Mouse (Mus musculus) midbrain, embryonic 15.5 days (tissue): ENCODE measurements around the gene Efcab8. TPM values are rescaled to one million over a fixed set of nuclear protein-coding genes. Genes with fewer than 3 reads are reported as not detected.

ENCODE experiments used
- ATAC-seq: fragments of 200-750 bp; cut with Nextera tagmentation; replicated peaks from 2 replicates; pipeline ENCODE4 v1.8.0; 2017; ENCODE audit warnings: moderate TSS enrichment
- H3K27ac ChIP-seq: fragments of 300-500 bp; sonication (generic); 2 replicates; pipeline ENCODE4 v1.5.1; 2015; ENCODE audit warnings: mild to moderate bottlenecking, inconsistent platforms
- H3K27me3 ChIP-seq: fragments of 300-500 bp; sonication (generic); replicated peaks from 2 replicates; pipeline ENCODE4 v1.6.1; 2015; ENCODE audit warnings: inconsistent platforms
- H3K36me3 ChIP-seq: fragments of 300-500 bp; sonication (generic); replicated peaks from 2 replicates; pipeline ENCODE4 v1.6.1; 2015; ENCODE audit warnings: inconsistent platforms
- H3K4me1 ChIP-seq: fragments of 300-500 bp; sonication (generic); 2 replicates; pipeline ENCODE4 v1.6.1; 2015; ENCODE audit warnings: inconsistent platforms
- H3K4me2 ChIP-seq: fragments of 300-500 bp; sonication (generic); 2 replicates; pipeline ENCODE4 v1.6.1; 2015; ENCODE audit warnings: inconsistent platforms, mild to moderate bottlenecking, moderate library complexity
- H3K4me3 ChIP-seq: fragments of 300-500 bp; sonication (generic); 2 replicates; pipeline ENCODE4 v1.5.1; 2015; ENCODE audit warnings: mild to moderate bottlenecking, inconsistent platforms
- H3K9ac ChIP-seq: fragments of 300-500 bp; sonication (generic); 2 replicates; pipeline ENCODE4 v1.6.1; 2015; ENCODE audit warnings: mild to moderate bottlenecking, inconsistent platforms
- H3K9me3 ChIP-seq: fragments of 300-500 bp; sonication (generic); 2 replicates; pipeline ENCODE4 v1.6.1; 2016; ENCODE audit warnings: inconsistent platforms
- whole genome bisulfite sequencing: fragments of 180-500 bp; shearing (Covaris S2); methylation state at CpG from one replicate; pipeline ENCODE4 v1.1.7; 2015; ENCODE audit warnings: mixed read lengths; 5-methylcytosine and 5-hydroxymethylcytosine counted together
- polyA plus RNA-seq: library from polyadenylated mRNA; unstranded; fragments of >200 nt; fragmentation: Nextera tagmentation; extraction: Ambion mirVana; gene quantifications from 2 replicates; pipeline ENCODE4 v1.2.1, GENCODE M21; 2015

The Efcab8 gene
- 0.04 TPM in 2 replicates for polyA plus RNA-seq

DNA sequence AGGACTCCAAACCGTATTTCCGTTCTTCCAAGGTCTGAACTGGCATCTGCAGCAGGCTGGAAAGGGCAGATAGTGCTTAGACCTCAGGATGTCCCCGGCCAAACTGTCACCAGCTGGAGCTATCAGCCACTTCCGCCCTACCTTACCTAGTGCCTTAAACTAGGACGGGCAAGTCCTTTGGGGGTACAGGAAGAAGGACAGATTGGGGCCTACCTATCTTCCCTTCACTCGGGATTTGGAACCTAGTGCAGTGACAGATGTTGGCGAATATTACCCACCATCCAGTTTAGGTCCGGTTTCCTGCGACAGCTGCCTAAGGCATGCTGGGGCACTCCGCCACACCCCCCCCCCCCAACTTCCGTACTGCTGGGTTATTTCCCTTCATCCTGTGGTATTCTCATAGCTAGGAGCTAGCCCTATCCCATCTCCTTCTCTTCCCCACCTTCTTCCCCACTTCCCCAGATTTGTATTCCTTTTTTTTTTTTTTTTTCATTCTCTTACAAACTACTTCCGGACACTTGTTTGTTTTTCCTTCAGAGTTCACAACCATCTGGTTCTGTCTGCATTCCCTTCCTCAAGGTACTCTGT, at the start of gene Efcab8:
Gene Efcab8, plus strand, starts transcription at position 538 of the 588 bp plus-strand sequence.
- no peak for ATAC-seq
- Histone ChIP-seq H3K4me2 (peak within 1 kb of the TSS; percentile 54), H3K4me3 (peak within 1 kb of the TSS; percentile 29), H3K27ac (no peak within 1 kb of the TSS), H3K27me3 (no peaks in the 10 kb centered on the region), H3K9ac (no peak within 1 kb of the TSS), H3K36me3 (no peaks in the 10 kb centered on the region), H3K9me3 (no peaks in the 10 kb centered on the region), H3K4me1 (peaks cover 6% of the 10 kb centered on the region)
- WGBS, result 50% methylated on average over 12 of the region's 12 CpGs

- no peaks in the 10 kb centered on the region for H3K27me3 ChIP-seq
- H3K4me3 ChIP-seq, result no peak overlapping the region
- no peak overlapping the region for H3K9ac ChIP-seq
- H3K27ac ChIP-seq, result no peak overlapping the region
- H3K4me2 ChIP-seq, result no peak overlapping the region
- no peaks in the 10 kb centered on the region for H3K4me1 ChIP-seq
- WGBS, result 81% methylated on average over 4 of the region's 4 CpGs
- H3K36me3 ChIP-seq, result no peaks in the 10 kb centered on the region
- H3K9me3 ChIP-seq, result no peaks in the 10 kb centered on the region
- ATAC-seq, result no peak
These were observed 45.7 kb upstream of the Efcab8 start for GRCm38 (mm10) chr2:153734033-153734432.

DNA sequence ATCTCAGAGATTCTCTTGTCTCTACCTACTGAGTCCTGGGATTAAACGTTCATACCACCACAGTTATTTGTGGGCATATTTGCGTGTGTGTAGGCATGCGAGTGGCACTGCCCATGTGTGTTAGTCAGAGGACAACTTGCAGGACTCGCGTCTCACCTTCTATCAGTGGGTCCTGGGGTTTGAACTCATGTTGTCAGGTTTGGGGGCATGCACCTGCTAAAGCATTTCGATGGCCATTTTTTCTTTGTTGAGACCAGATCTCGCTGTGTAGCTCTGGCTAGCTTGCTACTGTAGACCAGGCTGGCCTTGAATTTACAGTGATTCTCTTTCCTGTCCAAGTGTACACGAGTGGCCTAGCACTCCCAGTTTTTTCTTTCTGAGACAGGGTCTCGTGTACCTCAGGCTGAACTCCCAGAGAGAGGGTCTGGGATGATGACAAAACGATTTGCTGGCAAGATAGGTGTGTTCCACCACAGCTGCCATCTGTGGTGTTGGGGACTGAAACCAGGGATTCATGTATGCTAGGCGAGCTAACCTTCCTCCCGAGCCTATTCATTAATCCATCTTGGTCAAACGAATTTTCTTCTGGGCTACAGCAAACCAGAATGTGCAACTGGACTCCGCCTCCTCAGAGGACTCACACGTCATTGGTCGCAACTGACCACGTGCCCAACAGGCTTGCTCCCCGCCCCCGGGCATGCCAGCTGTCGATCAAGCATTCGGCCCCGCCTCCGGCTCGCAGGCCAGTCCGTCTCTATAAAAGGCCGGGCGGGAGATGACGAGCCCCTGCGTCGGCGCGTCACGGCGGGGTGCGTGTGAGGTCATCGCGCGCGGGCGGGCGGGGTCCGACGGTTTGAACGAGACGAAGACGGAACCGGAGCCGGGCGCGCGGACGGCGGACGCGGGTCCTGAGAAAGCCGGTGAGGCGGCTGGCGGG, 39.0 kb upstream of the Efcab8 start, which contains the start of gene Mapre1:
Gene Mapre1, plus strand, starts transcription at position 775 of the 937 bp plus-strand sequence.
- Histone ChIP-seq H3K9me3 (no peaks in the 10 kb centered on the region), H3K27me3 (no peaks in the 10 kb centered on the region), H3K4me3 (peak within 1 kb of the TSS; percentile 61), H3K4me2 (peak within 1 kb of the TSS; percentile 65), H3K9ac (peak within 1 kb of the TSS; percentile 71), H3K27ac (peak within 1 kb of the TSS; percentile 92), H3K4me1 (peaks cover 37% of the 10 kb centered on the region), H3K36me3 (no peaks in the 10 kb centered on the region)
- 10% methylated on average over 58 of the region's 58 CpGs for WGBS
- peak; percentile 98 for ATAC-seq

GRCm38 (mm10) chr2:153741437-153742065, 38.2 kb upstream of the Efcab8 start:
- peak overlapping the region; percentile 71 for H3K9ac ChIP-seq
- peak overlapping the region; percentile 61 for H3K4me3 ChIP-seq
- no peaks in the 10 kb centered on the region for H3K36me3 ChIP-seq
- peak overlapping the region; percentile 92 for H3K27ac ChIP-seq
- no peaks in the 10 kb centered on the region for H3K9me3 ChIP-seq
- WGBS, result 2% methylated on average over 52 of the region's 56 CpGs
- H3K27me3 ChIP-seq, result no peaks in the 10 kb centered on the region
- H3K4me1 ChIP-seq, result peaks cover 41% of the 10 kb centered on the region
- H3K4me2 ChIP-seq, result peak overlapping the region; percentile 65
- peak; percentile 85 for ATAC-seq

GRCm38 (mm10) chr2:153747994-153748393, 31.7 kb upstream of the Efcab8 start:
- Histone ChIP-seq H3K9me3 (no peaks in the 10 kb centered on the region), H3K9ac (no peak overlapping the region), H3K4me1 (peaks cover 29% of the 10 kb centered on the region), H3K4me3 (no peak overlapping the region), H3K4me2 (no peak overlapping the region), H3K27me3 (no peaks in the 10 kb centered on the region), H3K27ac (no peak overlapping the region), H3K36me3 (no peaks in the 10 kb centered on the region)
- no peak for ATAC-seq

DNA sequence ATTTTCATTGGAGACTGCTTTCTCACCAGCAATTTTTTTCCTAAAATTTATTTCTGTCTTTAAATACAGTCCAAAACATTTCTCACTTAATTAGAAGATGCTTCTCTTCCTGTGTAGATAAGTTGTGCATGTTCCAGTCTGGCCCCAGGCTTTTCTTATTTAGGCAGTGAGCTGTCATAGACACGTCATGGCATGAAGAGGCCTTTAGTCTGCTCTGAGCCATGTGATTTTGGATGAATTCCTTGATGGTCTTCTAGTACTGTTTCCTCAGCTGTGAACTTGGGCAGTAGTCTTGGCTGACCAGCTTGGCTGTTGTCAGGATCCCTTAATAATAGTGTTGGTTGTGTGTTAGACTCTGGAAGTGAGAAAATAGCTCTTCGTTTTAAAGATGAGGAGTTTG, 29.4 kb upstream of the Efcab8 start:
- no peak for ATAC-seq
- no peak overlapping the region for H3K27ac ChIP-seq
- H3K4me1 ChIP-seq, result peaks cover 12% of the 10 kb centered on the region; the same call in 1 of the 2 replicates
- no peak overlapping the region for H3K4me2 ChIP-seq
- no peaks in the 10 kb centered on the region for H3K9me3 ChIP-seq
- H3K27me3 ChIP-seq, result no peaks in the 10 kb centered on the region
- 80% methylated on average over 2 of the region's 2 CpGs for WGBS
- H3K4me3 ChIP-seq, result no peak overlapping the region
- H3K36me3 ChIP-seq, result no peaks in the 10 kb centered on the region
- H3K9ac ChIP-seq, result no peak overlapping the region

- Histone ChIP-seq H3K9ac (no peak overlapping the region), H3K4me1 (no peaks in the 10 kb centered on the region), H3K36me3 (peaks cover 31% of the 10 kb centered on the region), H3K4me3 (no peak overlapping the region), H3K9me3 (no peaks in the 10 kb centered on the region), H3K4me2 (no peak overlapping the region), H3K27me3 (no peaks in the 10 kb centered on the region), H3K27ac (no peak overlapping the region)
- ATAC-seq, result no peak
- 96% methylated on average over 5 of the region's 5 CpGs for WGBS
These were observed 17.6 kb upstream of the Efcab8 start for GRCm38 (mm10) chr2:153762121-153762520.

GRCm38 (mm10) chr2:153767484-153767883, 12.2 kb upstream of the Efcab8 start:
- Histone ChIP-seq H3K4me3 (no peak overlapping the region), H3K9me3 (no peaks in the 10 kb centered on the region), H3K9ac (no peak overlapping the region), H3K36me3 (peaks cover 26% of the 10 kb centered on the region), H3K27ac (no peak overlapping the region), H3K4me2 (no peak overlapping the region), H3K4me1 (no peaks in the 10 kb centered on the region), H3K27me3 (no peaks in the 10 kb centered on the region)
- no peak for ATAC-seq
- WGBS, result 63% methylated on average over 6 of the region's 6 CpGs

DNA sequence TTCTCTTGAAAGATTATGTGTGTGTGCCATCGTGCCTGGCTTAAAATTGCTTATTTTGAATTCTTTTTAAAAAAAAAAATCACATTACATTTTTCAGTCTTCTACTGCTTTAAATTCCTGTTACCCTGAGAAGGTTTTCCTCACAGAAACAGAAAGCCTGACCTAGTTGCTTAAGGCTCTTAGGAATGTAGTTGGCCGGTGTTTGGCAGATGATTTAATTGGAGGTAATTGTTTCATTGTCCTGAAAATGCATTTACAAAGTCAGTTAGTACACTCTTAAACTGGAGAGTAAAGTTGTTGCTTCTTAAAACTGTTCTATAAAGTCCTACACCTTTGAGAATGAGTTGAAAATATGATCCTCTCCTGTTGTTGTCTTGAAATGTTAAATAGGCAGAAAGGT, 10.8 kb upstream of the Efcab8 start:
- no peaks in the 10 kb centered on the region for H3K9me3 ChIP-seq
- WGBS, result 82% methylated on average over 2 of the region's 2 CpGs
- no peaks in the 10 kb centered on the region for H3K27me3 ChIP-seq
- H3K4me3 ChIP-seq, result no peak overlapping the region
- peaks cover 30% of the 10 kb centered on the region for H3K36me3 ChIP-seq
- ATAC-seq, result no peak
- no peak overlapping the region for H3K27ac ChIP-seq
- no peaks in the 10 kb centered on the region for H3K4me1 ChIP-seq
- H3K9ac ChIP-seq, result no peak overlapping the region
- no peak overlapping the region for H3K4me2 ChIP-seq

DNA sequence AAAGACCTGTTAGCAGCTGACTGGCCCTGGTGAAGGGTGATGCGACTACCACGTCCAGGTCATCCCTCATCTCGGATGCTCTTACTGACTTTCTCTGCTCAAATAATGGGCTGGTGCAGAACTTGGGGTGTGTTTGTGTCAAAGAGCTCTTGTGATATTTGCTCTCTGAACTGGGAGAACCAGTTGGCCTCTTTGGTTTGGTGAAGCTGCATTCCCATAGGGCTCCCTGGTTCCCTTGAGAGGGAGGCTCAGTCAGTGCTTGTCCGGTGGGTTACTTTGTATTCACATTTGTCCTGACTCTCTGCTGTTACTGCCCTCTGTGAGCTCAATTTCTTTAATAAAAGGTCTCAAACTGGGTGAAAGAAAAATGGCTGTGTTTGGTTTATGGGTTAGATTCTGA, 6.8 kb upstream of the Efcab8 start:
- H3K9ac ChIP-seq, result no peak overlapping the region
- WGBS, result 93% methylated on average over 4 of the region's 4 CpGs
- no peaks in the 10 kb centered on the region for H3K4me1 ChIP-seq
- H3K27ac ChIP-seq, result no peak overlapping the region
- H3K27me3 ChIP-seq, result no peaks in the 10 kb centered on the region
- H3K36me3 ChIP-seq, result peaks cover 15% of the 10 kb centered on the region; the same call in 1 of the 2 replicates
- H3K4me2 ChIP-seq, result no peak overlapping the region
- no peak overlapping the region for H3K4me3 ChIP-seq
- no peak for ATAC-seq
- H3K9me3 ChIP-seq, result no peaks in the 10 kb centered on the region

DNA sequence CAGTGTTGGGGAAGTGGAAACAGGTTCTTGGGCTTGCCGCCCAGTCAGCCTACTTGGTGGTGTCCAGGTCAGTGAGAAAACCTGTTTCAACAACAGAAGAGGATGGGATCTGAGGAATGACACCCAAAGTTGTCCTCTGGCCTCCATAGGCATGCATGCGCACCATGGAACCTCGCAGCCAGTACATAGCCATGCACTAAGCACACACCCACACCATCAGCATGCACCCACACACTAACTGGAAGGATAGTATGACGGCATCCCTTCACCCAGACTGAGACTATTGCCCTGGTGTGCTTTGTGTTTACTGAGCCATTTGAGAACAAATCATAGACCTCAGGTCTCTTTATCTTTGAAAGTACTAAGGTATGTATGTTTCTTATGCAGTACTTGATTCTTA, 4.3 kb upstream of the Efcab8 start:
- WGBS, result 94% methylated on average over 4 of the region's 4 CpGs
- H3K27ac ChIP-seq, result no peak overlapping the region
- peaks cover 15% of the 10 kb centered on the region; the same call in 1 of the 2 replicates for H3K36me3 ChIP-seq
- peaks cover 6% of the 10 kb centered on the region for H3K4me1 ChIP-seq
- no peaks in the 10 kb centered on the region for H3K27me3 ChIP-seq
- H3K4me2 ChIP-seq, result no peak overlapping the region
- no peak overlapping the region for H3K9ac ChIP-seq
- no peak overlapping the region for H3K4me3 ChIP-seq
- ATAC-seq, result no peak
- H3K9me3 ChIP-seq, result no peaks in the 10 kb centered on the region

DNA sequence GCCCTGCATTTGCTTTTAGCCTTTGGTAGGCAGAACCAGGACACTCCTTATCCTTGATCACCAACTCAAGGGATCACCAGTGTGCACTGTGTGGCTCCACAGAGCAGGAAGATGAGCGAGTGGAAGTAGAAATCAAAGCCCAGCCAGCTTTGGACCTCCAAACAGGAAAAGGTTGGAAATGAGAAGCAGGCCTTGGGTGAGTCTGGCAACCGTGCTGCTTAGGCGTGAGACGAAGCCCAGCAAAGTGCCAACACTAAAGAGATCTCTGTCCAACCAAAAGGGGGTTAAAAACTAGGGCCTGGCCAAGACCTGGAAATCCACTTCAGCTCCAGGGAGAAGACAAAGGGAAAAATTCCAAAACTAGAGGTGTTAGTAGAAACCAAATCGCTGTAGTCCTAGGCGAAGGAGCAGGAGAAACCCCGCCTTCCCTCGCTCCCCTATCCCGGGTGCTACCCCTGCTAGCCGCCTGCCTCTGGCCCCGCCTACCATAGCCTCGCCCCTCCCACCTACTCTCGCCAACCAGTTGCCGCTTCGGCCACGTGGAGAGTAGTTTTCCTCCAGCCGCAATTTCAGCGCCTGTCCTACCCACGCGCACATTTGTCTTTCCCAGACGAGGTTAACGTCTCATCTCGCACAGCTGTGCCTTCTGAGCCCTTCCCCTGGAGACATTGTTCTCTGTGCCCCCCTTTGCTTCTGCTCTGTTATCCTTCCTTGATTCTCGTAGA, 931 bp upstream of the Efcab8 start:
- Histone ChIP-seq H3K4me2 (peak overlapping the region; percentile 54), H3K27me3 (no peaks in the 10 kb centered on the region), H3K27ac (no peak overlapping the region), H3K4me1 (peaks cover 6% of the 10 kb centered on the region), H3K4me3 (peak overlapping the region; percentile 29), H3K9me3 (no peaks in the 10 kb centered on the region), H3K9ac (no peak overlapping the region), H3K36me3 (peaks cover 4% of the 10 kb centered on the region; the same call in 1 of the 2 replicates)
- 15% methylated on average over 24 of the region's 24 CpGs for WGBS
- peak; percentile 77 for ATAC-seq
